Mouse (Mus musculus) monocyte, adult 2 months (primary cell): Measurements from ENCODE around the gene Smc1b.
"Not testable (repeated sequence)": the region's sequence is repeated elsewhere in the genome, so short reads cannot be mapped to it uniquely, and the experiment has no call there.

Source experiments
- DNase-seq, 2 experiments: peaks; one replicate each; pipeline ENCODE4 v3.0.0; 2022; ENCODE audit warnings: low spot score in 2 of 2, low read depth in 1 of 2

The Smc1b gene

DNA sequence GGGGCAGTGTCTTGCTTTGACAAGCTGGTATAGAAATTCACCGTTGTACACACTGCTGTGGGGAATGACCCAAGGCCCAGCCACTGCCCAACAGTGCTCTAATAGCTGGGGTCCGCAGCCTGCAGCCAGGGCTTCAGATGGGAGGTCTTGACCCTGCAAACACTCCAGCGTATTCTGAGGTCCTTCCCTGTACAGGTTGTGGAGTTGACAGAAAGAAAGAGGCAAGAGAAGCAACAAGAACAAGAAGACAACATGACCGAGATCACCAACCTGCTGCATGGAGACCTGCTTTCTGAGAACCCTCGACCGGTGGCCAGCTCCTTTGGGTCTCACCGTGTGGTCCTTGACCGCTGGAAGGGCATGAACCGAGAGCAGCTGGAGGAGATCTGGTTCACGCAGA is 9.5 kb upstream of the Smc1b start:
- DNase-seq = no peak

GRCm38 (mm10) chr15:85135143-85135542 is 3.4 kb upstream of the Smc1b start:
- no peak for DNase-seq

- DNase-seq = no peak
Observed at GRCm38 (mm10) chr15:85132193-85132520, 393 bp upstream of the Smc1b start.

DNA sequence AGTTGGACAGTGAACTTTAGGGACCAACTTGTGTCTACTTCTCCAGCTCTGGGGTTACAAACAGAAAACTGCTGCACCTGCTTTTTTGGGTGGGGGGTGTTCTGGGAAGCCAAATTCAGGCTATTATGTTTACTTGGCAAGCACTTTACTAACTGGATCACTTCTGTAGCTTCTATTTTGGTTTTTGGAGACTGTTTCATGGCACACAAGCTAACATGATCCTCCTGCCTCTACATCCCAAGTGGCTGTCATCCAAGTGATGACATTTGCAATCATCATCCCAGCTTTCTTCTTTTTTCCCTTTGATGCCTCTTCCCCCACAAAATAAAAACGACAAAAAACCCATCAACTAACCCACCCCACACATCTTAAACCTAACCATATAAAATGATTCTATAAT is 46.1 kb downstream of the Smc1b start:
- no peak for DNase-seq

GRCm38 (mm10) chr15:85072651-85073050 is 59.1 kb downstream of the Smc1b start:
- no peak for DNase-seq

GRCm38 (mm10) chr15:85070561-85070960 is 61.2 kb downstream of the Smc1b start:
- no peak for DNase-seq

- DNase-seq = no peak
Observed at GRCm38 (mm10) chr15:85063421-85063820, 68.3 kb downstream of the Smc1b start.

DNA sequence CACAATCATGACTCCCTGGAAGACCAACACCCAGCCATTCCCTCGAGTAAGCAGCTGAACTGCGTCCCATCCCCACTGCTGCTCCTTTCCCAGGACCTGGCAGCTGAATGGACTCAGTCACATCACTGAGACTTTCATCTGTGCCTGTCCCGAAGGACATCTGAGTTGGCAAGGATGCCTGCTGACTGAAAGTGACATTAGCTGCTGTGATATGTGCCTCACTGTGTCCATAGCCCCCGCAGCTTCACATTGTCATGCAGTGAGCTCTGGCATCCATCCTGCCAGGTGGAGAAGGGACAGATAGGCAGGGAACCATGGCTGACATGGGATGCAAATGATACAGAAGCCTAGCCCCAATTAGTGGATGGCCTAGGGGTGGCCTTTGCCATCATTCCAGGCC is 76.6 kb downstream of the Smc1b start:
- DNase-seq = no peak

DNA sequence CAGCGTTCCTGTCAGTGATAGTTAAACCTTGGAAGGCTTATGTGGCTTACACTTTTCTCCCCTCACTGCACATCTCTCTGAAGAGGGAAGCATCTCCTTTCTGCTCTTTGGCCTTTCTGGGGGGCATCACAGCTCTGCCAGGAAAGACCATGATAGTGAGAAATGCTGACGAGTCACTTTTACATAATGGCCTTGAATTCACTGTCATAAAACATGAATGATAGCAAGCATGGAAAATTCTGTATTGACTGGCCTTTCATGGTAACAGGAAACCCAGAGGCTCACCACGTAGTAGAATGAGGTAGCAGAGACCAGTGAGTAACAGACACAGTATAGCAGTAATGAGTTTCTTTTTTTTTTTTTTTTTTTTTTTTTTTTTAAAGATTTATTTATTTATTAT is 77.7 kb downstream of the Smc1b start:
- DNase-seq = no peak

DNA sequence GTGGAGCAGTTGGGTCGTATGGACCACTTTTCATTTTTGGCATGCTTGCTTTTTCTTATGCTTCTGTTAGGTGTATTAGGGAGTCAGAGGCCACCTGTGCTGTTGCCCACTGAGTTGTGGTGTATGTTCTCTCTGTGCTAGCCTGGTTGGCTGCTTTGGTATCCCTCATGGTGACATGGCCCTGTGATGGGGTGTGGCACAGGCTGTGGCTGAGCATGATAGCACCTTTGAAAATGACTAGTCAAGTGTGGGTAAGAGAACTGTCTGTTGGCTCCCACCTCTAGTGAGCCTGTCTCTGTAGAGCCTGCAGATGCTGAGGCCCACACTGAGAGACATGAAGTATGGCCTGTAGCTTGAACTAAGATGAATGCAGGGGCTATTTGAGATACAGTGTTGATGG is 82.0 kb downstream of the Smc1b start:
- no peak for DNase-seq

DNA sequence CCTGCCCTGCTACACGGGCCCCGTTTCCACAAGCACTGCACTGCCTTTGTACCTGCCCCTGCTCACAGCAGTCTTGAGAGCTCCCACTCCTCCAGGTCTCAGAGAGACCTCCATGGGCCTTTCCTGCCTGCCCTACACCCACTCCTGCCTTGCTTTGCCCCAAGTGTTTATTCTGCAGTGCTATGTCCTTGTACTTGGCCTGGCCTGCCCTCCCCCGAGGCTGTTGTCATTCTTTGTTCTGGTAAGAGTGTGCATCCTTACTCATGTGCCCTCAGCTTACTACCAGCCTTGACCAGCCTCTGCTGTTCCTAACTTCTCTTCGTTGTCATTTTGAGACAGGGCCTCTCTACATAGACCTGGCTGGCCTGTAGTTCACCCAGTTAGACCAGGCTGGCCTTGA is 83.9 kb downstream of the Smc1b start:
- DNase-seq = no peak

DNA sequence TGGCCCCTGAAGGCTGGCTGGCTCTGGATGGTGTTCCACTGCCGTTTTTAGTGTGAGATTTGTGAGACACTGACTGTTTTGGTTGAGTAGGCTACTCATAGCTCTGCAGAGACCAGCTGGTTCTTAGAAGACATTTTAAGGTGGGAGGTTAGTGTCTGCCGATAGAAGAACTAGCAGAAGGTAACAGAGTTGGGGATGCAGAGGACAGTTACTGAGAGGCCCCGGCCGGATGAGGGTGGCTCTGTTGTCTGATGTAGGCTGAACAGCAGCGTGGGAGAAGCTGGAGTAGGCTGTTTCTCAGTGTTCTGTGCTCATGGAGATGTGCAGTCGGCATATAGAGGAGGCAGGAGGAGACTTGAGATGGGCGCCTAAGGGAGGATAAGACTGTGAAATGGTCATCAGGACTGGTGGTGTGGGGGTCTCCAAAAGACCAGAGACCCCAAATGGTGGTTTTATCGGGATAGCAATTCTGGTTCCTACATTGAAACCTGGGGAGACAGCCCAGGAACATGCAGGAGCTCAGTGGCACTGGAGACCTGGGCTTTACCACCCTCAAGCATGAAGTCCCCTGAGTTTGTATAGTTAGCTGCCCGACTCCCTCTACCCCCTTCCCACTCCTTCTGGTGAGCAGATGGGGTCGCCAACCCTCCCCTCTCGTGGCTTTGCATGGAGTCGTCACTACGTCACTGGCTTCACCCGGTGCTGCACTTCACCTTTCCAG is 85.4 kb downstream of the Smc1b start:
- no peak for DNase-seq

DNA sequence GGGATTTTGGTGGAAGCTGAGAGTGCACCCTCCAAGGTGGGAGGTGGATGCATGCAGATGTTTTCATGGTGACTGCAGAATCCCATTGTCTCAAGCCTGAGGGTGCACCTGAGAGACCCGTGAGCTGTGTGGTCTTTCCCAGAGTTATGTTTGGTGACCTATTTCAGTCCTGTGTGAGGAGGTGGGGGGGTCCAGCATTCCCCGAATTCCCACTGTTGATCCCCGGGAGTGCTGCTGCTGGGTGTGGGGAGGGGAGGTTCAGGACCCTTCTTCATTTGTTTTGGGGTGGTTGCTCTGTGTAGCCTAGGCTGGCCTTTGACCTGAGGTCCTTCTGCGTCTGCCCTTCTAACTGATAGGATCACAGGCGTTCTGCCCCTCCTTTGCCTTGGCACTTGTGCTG is 88.0 kb downstream of the Smc1b start:
- no peak for DNase-seq

DNA sequence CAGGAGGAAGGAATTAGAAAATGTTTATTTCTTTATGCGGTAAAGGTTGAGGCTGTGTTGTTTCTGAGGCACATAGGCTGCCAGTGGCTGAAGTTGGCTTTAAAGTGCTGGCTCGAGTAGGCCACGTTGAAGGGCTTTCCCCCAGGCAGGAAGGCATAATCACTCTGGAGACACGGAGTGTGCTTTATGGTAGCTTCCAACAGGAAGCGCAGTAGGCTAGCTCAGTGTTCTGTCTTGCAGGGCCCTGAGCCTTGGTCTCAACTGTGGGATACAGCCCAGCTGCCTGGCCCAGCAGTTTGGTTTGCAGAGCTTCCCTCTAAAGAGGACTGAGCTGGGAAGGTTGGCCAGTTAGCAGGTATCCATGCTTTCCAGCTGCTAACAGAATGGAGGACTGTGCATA is 88.6 kb downstream of the Smc1b start:
- DNase-seq = no peak

DNA sequence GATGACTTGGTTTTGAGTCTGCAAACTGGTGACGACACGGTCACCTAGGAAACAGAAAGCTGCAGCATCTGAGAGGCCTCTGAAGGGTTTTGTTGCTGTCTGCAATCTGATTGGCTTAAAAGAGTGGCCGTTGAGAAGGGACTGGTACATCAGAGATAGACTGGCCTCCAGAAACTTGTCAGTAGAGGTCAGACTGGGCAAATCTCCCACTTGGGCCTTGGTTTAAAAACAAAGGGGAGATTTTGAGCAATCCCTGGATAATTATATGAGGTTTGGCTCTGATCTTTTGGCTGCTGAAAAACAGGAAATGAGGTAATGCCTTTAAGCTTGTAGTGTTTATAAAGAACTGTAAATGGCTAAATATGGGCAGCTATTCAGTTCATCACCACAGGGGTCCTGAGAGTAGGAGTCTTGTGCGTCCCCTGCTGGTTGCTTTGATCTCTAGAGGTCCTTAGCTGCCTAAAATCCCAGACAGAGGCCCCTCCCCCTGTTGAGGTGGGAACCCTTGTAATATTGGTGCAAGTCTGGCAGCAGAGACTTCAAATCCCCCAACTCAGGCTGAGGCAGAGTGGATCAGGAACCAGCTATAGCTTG is 89.3 kb downstream of the Smc1b start:
- DNase-seq = peak in 1 of 2 experiments; percentile 22

DNA sequence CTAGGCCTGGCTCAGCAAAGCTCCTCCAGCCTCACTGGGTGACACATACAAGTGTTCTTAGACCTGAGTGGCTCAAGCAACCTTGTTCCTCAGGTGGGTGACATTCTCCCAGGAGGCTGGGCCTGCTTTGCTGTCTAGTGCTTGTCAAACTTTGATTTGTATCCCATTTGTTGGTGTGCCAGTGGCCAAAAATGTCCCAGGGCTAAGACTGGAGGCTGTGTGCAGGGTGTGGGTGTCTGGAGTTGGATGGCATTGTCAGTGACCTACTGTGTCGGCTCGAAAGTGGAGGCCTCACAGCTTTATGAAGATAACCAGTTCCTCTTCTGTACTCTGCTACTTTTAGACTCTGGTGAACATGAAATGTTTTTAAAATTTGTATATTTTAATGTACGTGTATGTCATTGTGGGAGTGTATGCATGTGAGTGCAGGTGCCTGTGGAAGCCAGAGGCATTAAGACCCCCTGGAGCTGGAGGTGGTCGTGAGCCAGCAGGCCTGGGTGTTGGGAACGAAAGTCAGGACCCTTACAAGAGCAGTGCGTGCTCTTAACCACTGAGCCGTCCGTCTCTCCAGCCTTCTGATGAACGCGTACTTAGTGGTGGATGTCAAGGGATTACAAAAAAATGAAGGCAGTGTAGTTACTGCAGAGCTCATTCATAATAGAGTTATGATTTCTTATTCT is 90.1 kb downstream of the Smc1b start:
- DNase-seq = no peak

DNA sequence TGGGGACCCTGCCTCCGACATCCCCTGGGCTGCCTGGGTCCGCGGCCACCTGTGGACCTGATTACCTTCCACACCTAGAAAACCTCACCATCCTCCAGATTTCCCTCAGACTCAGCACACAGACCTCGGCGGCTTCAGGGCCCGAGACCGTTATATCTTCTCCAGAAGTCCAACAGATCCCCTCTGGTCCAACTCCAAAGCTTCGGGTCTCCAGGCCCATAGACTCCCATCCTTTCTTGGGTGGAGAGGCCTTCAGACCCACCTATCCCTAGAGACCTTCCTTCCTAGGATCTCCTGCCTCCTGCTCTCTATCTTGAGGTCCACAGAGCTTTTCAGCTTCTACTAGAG is 94.4 kb downstream of the Smc1b start:
- DNase-seq = no peak

GRCm38 (mm10) chr15:85036566-85037342 is 95.0 kb downstream of the Smc1b start:
- DNase-seq = peak; percentile 92 to 98

DNA sequence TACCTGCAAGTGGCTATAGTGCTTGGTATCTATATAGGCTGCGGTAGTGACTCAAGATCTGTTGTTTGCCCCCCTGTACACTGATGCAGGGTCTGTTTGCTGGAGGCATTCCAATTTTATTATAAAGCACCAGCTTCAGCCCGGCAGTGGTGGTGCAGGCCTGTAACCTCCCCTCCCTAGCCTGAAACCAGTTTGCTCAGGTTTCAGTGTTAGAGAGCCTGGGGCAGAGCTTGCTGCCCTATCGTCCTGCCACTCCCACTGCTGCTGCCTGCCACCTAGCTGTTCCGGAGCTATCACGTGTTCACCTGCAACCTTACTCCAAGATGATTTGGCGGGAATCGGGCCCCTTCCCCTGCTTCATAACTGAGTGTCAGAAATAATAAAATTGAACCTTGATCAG is 97.8 kb downstream of the Smc1b start:
- not testable (repeated sequence) for DNase-seq

GRCm38 (mm10) chr15:85031866-85032265 is 99.9 kb downstream of the Smc1b start:
- DNase-seq = no peak

- DNase-seq = not testable (repeated sequence)
Observed at GRCm38 (mm10) chr15:85030643-85031042, 101.1 kb downstream of the Smc1b start.

DNA sequence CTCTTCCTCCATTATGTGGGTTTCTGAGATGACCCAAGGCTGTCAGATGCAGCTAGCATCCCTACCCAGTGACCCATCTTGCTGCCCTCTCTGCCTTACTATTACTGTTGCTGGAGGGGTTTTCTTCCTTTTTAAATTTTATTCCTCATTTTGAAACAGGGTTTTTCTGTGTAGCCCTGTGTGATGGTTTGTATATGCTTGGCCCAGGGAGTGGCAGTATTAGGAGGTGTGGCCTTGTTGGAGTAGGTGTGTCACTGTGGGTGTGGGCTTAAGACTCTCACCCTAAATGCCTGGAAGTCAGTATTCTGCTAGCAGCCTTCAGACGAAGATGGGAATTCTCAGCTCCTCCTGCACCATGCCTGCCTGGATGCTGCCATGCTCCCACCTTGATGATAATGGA is 103.1 kb downstream of the Smc1b start, which contains the start of gene Fam118a:
Gene Fam118a, plus strand, starts transcription at position 301 of the 400 bp plus-strand sequence.
- not testable (repeated sequence) for DNase-seq
